Mouse (Mus musculus): ENCODE measurements at regions not wholly inside any gene's neighbourhood (a gene's known extent, or its start where the extent isn't known, plus 50 kb on each side); places are given as distances from the start of the nearest gene placed in this dataset.
A peak's percentile ranks its signal among the peaks of the same experiment; 100 is the strongest.

GRCm38 (mm10) chr6:102762357-102762756, 189.5 kb upstream of the Cntn3 start:
- peak overlapping the region; percentile 32 for H3K27ac ChIP-seq (ENCODE audit: control insufficient read depth, low read depth, low read length)
- no peaks in the 10 kb centered on the region for H3K79me2 ChIP-seq (ENCODE audit: control insufficient read depth, insufficient read depth, low read length, poor library complexity)
- TF ChIP-seq ZNF384 (IDR thresholded peaks at IDR 0.05; ENCODE audit: low read depth, low read length): no peak
- peak; percentile 55 to 77; a peak in 3 of 4 replicates for TF ChIP-seq EP300 (IDR thresholded peaks at IDR 0.05; ENCODE audit: low read depth in 1 of 2, low read length in 2 of 2)
- TF ChIP-seq MXI1 (IDR thresholded peaks at IDR 0.05; ENCODE audit: low read depth, low read length): no peak
- no peak for TF ChIP-seq CHD1 (IDR thresholded peaks at IDR 0.05; ENCODE audit: low read depth, low read length)
- peak; percentile 74 for TF ChIP-seq GATA1 (IDR thresholded peaks at IDR 0.05; ENCODE audit: low read depth, low read length)
- TF ChIP-seq TAL1 (IDR thresholded peaks at IDR 0.05; ENCODE audit: low read length): no peak
- TF ChIP-seq ZMIZ1 (IDR thresholded peaks at IDR 0.05; ENCODE audit: low read depth, low read length): no peak
- TF ChIP-seq TBP (IDR thresholded peaks at IDR 0.05; ENCODE audit: low read depth, low read length): no peak
- TF ChIP-seq RCOR1 (IDR thresholded peaks at IDR 0.05; ENCODE audit: low read depth, low read length): peak; percentile 44; the same call in 1 of the 2 replicates
- no peak for TF ChIP-seq MYB (IDR thresholded peaks at IDR 0.05; ENCODE audit: low read depth, low read length)
- TF ChIP-seq ETS1 (IDR thresholded peaks at IDR 0.05; ENCODE audit: low read depth, low read length): peak; percentile 55; the same call in 1 of the 2 replicates
- no peak for TF ChIP-seq JUND (IDR thresholded peaks at IDR 0.05; ENCODE audit: low read depth, low read length)
- TF ChIP-seq TCF12 (IDR thresholded peaks at IDR 0.05; ENCODE audit: low read depth, low read length): peak; percentile 41; the same call in 1 of the 2 replicates
- TF ChIP-seq POLR2A (IDR thresholded peaks at IDR 0.05; ENCODE audit: control insufficient read depth in 1 of 2, insufficient read depth in 1 of 2, low read depth in 1 of 2, low read length in 2 of 2, poor library complexity in 1 of 2): no peak
- TF ChIP-seq MYC (IDR thresholded peaks at IDR 0.05; ENCODE audit: low read depth, low read length): no peak
- peaks cover 0 to 7% of the 10 kb centered on the region in 2 experiments; a peak in 2 of 4 replicates for H3K4me1 ChIP-seq (ENCODE audit: control insufficient read depth in 1 of 2, insufficient read depth in 2 of 2, low read length in 2 of 2)
- H3K4me3 ChIP-seq (ENCODE audit: control insufficient read depth in 1 of 2, insufficient read depth in 1 of 2, low read depth in 2 of 2, low read length in 2 of 2): no peak overlapping the region
- H3K9ac ChIP-seq (ENCODE audit: control insufficient read depth, low read depth, low read length, poor library complexity, severe bottlenecking): no peak overlapping the region
- H3K9me3 ChIP-seq (replicated peaks; ENCODE audit: insufficient read depth, low read length): no peaks in the 10 kb centered on the region
- H3K36me3 ChIP-seq (ENCODE audit: control insufficient read depth in 1 of 2, insufficient read depth in 2 of 2, low read length in 2 of 2): peaks cover 0 to 6% of the 10 kb centered on the region in 2 experiments; a peak in 2 of 4 replicates
- DNase-seq (ENCODE audit: low read depth, low spot score): peak; percentile 61
- no peaks in the 10 kb centered on the region for H3K27me3 ChIP-seq (ENCODE audit: control insufficient read depth in 1 of 2, insufficient read depth in 2 of 2, low read length in 2 of 2)

GRCm38 (mm10) chr6:102755010-102755409, 182.1 kb upstream of the Cntn3 start:
- Histone ChIP-seq H3K36me3 (ENCODE audit: control insufficient read depth in 1 of 2, insufficient read depth in 2 of 2, low read length in 2 of 2) (peaks cover 0 to 2% of the 10 kb centered on the region in 2 experiments; a peak in 1 of 4 replicates), H3K27ac (ENCODE audit: control insufficient read depth, low read depth, low read length) (no peak overlapping the region), H3K9ac (ENCODE audit: control insufficient read depth, low read depth, low read length, poor library complexity, severe bottlenecking) (no peak overlapping the region), H3K79me2 (ENCODE audit: control insufficient read depth, insufficient read depth, low read length, poor library complexity) (no peaks in the 10 kb centered on the region), H3K4me3 (ENCODE audit: control insufficient read depth in 1 of 2, insufficient read depth in 1 of 2, low read depth in 2 of 2, low read length in 2 of 2) (no peak overlapping the region), H3K27me3 (ENCODE audit: control insufficient read depth in 1 of 2, insufficient read depth in 2 of 2, low read length in 2 of 2) (no peaks in the 10 kb centered on the region), H3K4me1 (ENCODE audit: control insufficient read depth in 1 of 2, insufficient read depth in 2 of 2, low read length in 2 of 2) (peaks cover 0 to 9% of the 10 kb centered on the region in 2 experiments; a peak in 2 of 4 replicates), H3K9me3 (replicated peaks; ENCODE audit: insufficient read depth, low read length) (no peaks in the 10 kb centered on the region)
- peak; percentile 84 for DNase-seq (ENCODE audit: low read depth, low spot score)
- TF ChIP-seq MYC (IDR thresholded peaks at IDR 0.05; ENCODE audit: low read depth, low read length) (no peak), ZMIZ1 (IDR thresholded peaks at IDR 0.05; ENCODE audit: low read depth, low read length) (no peak), MAX (IDR thresholded peaks at IDR 0.05; ENCODE audit: low read length) (no peak), CTCF (IDR thresholded peaks at IDR 0.05 in 2 of 3, conservative IDR thresholded peaks at IDR 0.05 in 1 of 3; ENCODE audit: control insufficient read depth in 1 of 3, insufficient read depth in 1 of 3, low read depth in 2 of 3, low read length in 3 of 3, poor library complexity in 1 of 3, severe bottlenecking in 1 of 3) (no peak), SIN3A (IDR thresholded peaks at IDR 0.05; ENCODE audit: low read length) (no peak), MYB (IDR thresholded peaks at IDR 0.05; ENCODE audit: low read depth, low read length) (no peak), MXI1 (IDR thresholded peaks at IDR 0.05; ENCODE audit: low read depth, low read length) (no peak), KAT2A (conservative IDR thresholded peaks at IDR 0.05; ENCODE audit: low read depth, low read length) (no peak), CHD1 (IDR thresholded peaks at IDR 0.05; ENCODE audit: low read depth, low read length) (no peak), HCFC1 (IDR thresholded peaks at IDR 0.05; ENCODE audit: low read depth, low read length) (no peak), GATA1 (IDR thresholded peaks at IDR 0.05; ENCODE audit: low read depth, low read length) (peak; percentile 48), POLR2AphosphoS2 (IDR thresholded peaks at IDR 0.05; ENCODE audit: low read length) (no peak), RCOR1 (IDR thresholded peaks at IDR 0.05; ENCODE audit: low read depth, low read length) (peak; percentile 79), BHLHE40 (IDR thresholded peaks at IDR 0.05; ENCODE audit: borderline replicate concordance, low read depth, low read length) (no peak), E2F4 (IDR thresholded peaks at IDR 0.05; ENCODE audit: borderline replicate concordance, low read depth, low read length) (no peak), MEF2A (IDR thresholded peaks at IDR 0.05; ENCODE audit: extremely low read depth, insufficient replicate concordance, low read depth, low read length, poor library complexity, severe bottlenecking) (no peak), EP300 (IDR thresholded peaks at IDR 0.05; ENCODE audit: low read depth in 1 of 2, low read length in 2 of 2) (peak; percentile 57 to 63; a peak in 3 of 4 replicates), NRF1 (IDR thresholded peaks at IDR 0.05; ENCODE audit: insufficient read depth, low read depth, low read length, poor library complexity, severe bottlenecking) (no peak), ELF1 (IDR thresholded peaks at IDR 0.05; ENCODE audit: low read depth, low read length) (no peak), RAD21 (IDR thresholded peaks at IDR 0.05; ENCODE audit: low read depth, low read length) (no peak), USF1 (IDR thresholded peaks at IDR 0.05; ENCODE audit: low read depth, low read length) (no peak), CHD2 (IDR thresholded peaks at IDR 0.05; ENCODE audit: low read length) (no peak), MAZ (IDR thresholded peaks at IDR 0.05; ENCODE audit: low read depth, low read length) (no peak), ETS1 (IDR thresholded peaks at IDR 0.05; ENCODE audit: low read depth, low read length) (peak; percentile 58), UBTF (IDR thresholded peaks at IDR 0.05; ENCODE audit: borderline replicate concordance, insufficient read depth, low read depth, low read length) (no peak)
